Mouse (Mus musculus) thymus, adult 2 months (tissue): ENCODE results near the gene Sh2b2.

Source experiments
- CTCF ChIP-seq: fragments of 200-500 bp; IDR thresholded peaks from 2 replicates; pipeline ENCODE4 v1.5.1; 2012; ENCODE audit warnings: mild to moderate bottlenecking, control low read depth, low read length, moderate library complexity, borderline replicate concordance; ENCODE audit not compliant: control insufficient read depth, poor library complexity, insufficient read depth; ENCODE audit errors: extremely low read depth
- POLR2A ChIP-seq: fragments of 200-500 bp; IDR thresholded peaks from 2 replicates; pipeline ENCODE4 v1.6.1; 2012; ENCODE audit warnings: mild to moderate bottlenecking, low read length, control low read depth, moderate library complexity; ENCODE audit not compliant: control insufficient read depth, poor library complexity, insufficient read depth; ENCODE audit errors: extremely low read depth

DNA sequence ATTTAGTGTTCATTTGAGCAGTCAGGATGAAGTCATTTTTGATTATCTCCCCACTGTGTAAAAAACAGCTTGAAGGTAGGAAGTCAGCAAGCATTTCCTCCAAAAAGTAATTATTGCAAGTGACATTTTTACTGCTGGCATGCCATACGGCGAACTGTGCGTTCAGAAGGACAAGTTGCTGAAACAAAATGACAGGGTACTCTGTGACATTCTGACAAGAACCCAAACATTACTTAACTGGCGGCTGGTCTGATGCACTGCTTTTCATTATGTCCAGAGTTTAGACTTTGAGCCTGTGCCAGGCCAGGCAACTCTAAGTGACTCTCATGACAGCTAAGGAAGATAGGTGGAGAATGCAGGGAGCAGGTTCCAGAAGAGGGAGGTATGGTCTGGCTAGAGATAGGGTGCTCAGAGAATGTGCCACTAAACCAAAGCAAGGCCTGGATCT lies 46.6 kb upstream of the Sh2b2 start:
- TF ChIP-seq CTCF, result no peak
- no peak for TF ChIP-seq POLR2A
